Mouse (Mus musculus): ENCODE data around the gene Itpr1.

GRCm38 (mm10) chr6:108233070-108233469, 20.2 kb downstream of the Itpr1 start:
- TF ChIP-seq EP300 (IDR thresholded peaks at IDR 0.05; ENCODE audit: insufficient read depth, low read depth, low read length) (no peak), CTCF (IDR thresholded peaks at IDR 0.05; ENCODE audit: low read depth, low read length) (no peak)

Measured in ES-Bruce4 (cell line).